Mouse (Mus musculus) heart, postnatal 0 days (tissue): Measurements from ENCODE around the gene Fgfr2.

ENCODE experiments used
- CTCF ChIP-seq: IDR thresholded peaks from 2 replicates; pipeline ENCODE4 v1.5.1; 2016; ENCODE audit warnings: antibody characterized with exemption, control low read depth, low read depth
- EP300 ChIP-seq: IDR thresholded peaks from 2 replicates; pipeline ENCODE4 v1.6.1; 2016; ENCODE audit warnings: antibody characterized with exemption, low read depth

DNA sequence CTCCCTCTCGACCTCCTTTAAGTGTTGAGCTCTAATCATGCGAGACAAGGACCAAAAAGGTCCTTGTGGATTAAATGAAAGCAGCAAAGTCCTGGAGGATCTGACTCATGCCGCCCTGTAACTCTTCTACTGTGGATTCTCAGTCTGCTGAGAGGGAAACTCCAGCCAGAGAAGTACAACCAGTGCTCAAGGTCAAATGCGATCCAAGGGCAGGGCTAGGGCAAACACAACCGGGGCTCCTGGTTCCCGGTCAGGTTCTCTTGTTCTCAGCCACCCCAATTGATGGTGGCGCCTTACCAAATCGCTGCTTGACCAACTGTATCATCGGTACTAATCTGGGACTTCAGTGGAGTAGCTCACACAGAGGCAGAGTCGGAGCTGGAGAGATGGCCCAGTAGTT lies 322.3 kb downstream of the Fgfr2 start:
- TF ChIP-seq EP300 (no peak), CTCF (no peak)
